Mouse (Mus musculus) E14TG2a.4 (cell line): ENCODE measurements around the gene Zfp97.
"Not testable (repeated sequence)": the region's sequence is repeated elsewhere in the genome, so short reads cannot be mapped to it uniquely, and the experiment has no call there.

Experiments used
- H3K27me3 ChIP-seq: 2 replicates; pipeline ENCODE4 v1.6.1; 2014; ENCODE audit warnings: low read length, control low read depth; ENCODE audit not compliant: insufficient read depth
- H3K36me3 ChIP-seq: 2 replicates; pipeline ENCODE4 v1.6.1; 2014; ENCODE audit warnings: low read length, control low read depth; ENCODE audit not compliant: insufficient read depth
- H3K4me1 ChIP-seq: replicated peaks from 2 replicates; pipeline ENCODE4 v1.6.1; 2014; ENCODE audit warnings: low read depth, low read length, control low read depth
- H3K4me3 ChIP-seq: replicated peaks from 2 replicates; pipeline ENCODE4 v1.5.1; 2014; ENCODE audit warnings: mild to moderate bottlenecking, low read length
- H3K9me3 ChIP-seq: 2 replicates; pipeline ENCODE4 v1.6.1; 2014; ENCODE audit warnings: low read length, control low read depth
- CTCF ChIP-seq: conservative IDR thresholded peaks from 2 replicates; pipeline ENCODE4 v1.5.1; 2014; ENCODE audit warnings: low read length
- NANOG ChIP-seq: IDR thresholded peaks from 2 replicates; pipeline ENCODE4 v1.6.1; 2014; ENCODE audit warnings: borderline replicate concordance, low read length, mixed read lengths
- POU5F1 ChIP-seq: IDR thresholded peaks from 2 replicates; pipeline ENCODE4 v1.6.1; 2014; ENCODE audit warnings: low read length, borderline replicate concordance

The Zfp97 gene

GRCm38 (mm10) chr17:17120830-17121502 is at the start of gene Zfp97:
Zfp97 (plus strand) TSS chr17:17121415.
- not testable (repeated sequence) for H3K4me1 ChIP-seq, H3K27me3 ChIP-seq, H3K4me3 ChIP-seq, H3K9me3 ChIP-seq, H3K36me3 ChIP-seq

- H3K36me3 ChIP-seq, H3K27me3 ChIP-seq, H3K9me3 ChIP-seq, H3K4me1 ChIP-seq, H3K4me3 ChIP-seq: not testable (repeated sequence)
Measured at GRCm38 (mm10) chr17:17178757-17179413, 57.7 kb downstream of the Zfp97 start.

- H3K36me3 ChIP-seq = peaks cover 25% of the 10 kb centered on the region
- not testable (repeated sequence) for H3K27me3 ChIP-seq, H3K4me3 ChIP-seq, H3K4me1 ChIP-seq
- peaks cover 42% of the 10 kb centered on the region for H3K9me3 ChIP-seq
Measured at GRCm38 (mm10) chr17:17194761-17195160, 73.5 kb downstream of the Zfp97 start.

GRCm38 (mm10) chr17:17195178-17195577 is 74.0 kb downstream of the Zfp97 start:
- Histone ChIP-seq H3K9me3 (peaks cover 46% of the 10 kb centered on the region), H3K4me1 (no peaks in the 10 kb centered on the region), H3K4me3 (no peak overlapping the region), H3K36me3 (peaks cover 28% of the 10 kb centered on the region), H3K27me3 (no peaks in the 10 kb centered on the region)
- no peak for TF ChIP-seq POU5F1
- no peak for TF ChIP-seq NANOG
- no peak for TF ChIP-seq CTCF

- H3K4me3 ChIP-seq, H3K4me1 ChIP-seq, H3K27me3 ChIP-seq: not testable (repeated sequence)
- Histone ChIP-seq H3K9me3 (peaks cover 49% of the 10 kb centered on the region), H3K36me3 (peaks cover 31% of the 10 kb centered on the region)
Measured at GRCm38 (mm10) chr17:17196111-17196510, 74.9 kb downstream of the Zfp97 start.
